Mouse (Mus musculus) brain, embryonic 14.5 days (tissue): ENCODE results near the gene Cbx7. TPM values are rescaled to one million over a fixed set of nuclear protein-coding genes. Genes with fewer than 3 reads are reported as not detected.

Experiments used
- DNase-seq: peaks from one replicate; pipeline ENCODE4 v3.0.0-alpha.2; 2011; ENCODE audit warnings: low read depth
- CTCF ChIP-seq: fragments of 200-500 bp; IDR thresholded peaks from 2 replicates; pipeline ENCODE4 v1.5.1; 2012; ENCODE audit warnings: inconsistent platforms, mild to moderate bottlenecking, moderate library complexity, borderline replicate concordance; ENCODE audit not compliant: insufficient read depth, insufficient read length; ENCODE audit errors: extremely low read depth
- POLR2A ChIP-seq: fragments of 200-500 bp; IDR thresholded peaks from 2 replicates; pipeline ENCODE4 v1.6.1; 2012; ENCODE audit warnings: mild to moderate bottlenecking, inconsistent platforms, borderline replicate concordance; ENCODE audit not compliant: poor library complexity, insufficient read depth, insufficient read length, severe bottlenecking; ENCODE audit errors: extremely low read depth
- polyA plus RNA-seq: library from polyadenylated mRNA; depleted of rRNA; stranded (reverse); fragments of >200 nt; gene quantifications from 2 replicates; pipeline ENCODE4 v1.2.3, GENCODE M21; 2012

The Cbx7 gene
- polyA plus RNA-seq, 1 experiment, result 10.9 TPM

DNA sequence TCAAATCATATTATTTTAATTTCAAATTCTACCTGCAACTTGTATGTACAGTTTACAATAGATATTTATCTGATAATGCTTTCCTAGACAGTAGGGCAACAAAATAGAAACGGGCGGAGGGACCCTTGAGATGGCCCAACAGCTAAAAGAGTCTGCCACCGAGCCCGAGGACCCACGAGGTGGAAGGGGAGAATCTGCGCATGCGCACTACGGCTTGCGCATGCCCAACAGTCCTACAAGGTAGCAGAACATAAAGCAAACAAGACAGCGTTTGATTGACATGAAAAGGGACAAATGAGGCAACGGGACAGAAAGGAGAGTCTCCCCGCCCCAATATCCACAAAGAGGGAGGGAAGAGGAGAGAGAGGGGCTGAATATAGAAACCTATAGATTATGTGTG lies 31.9 kb downstream of the Cbx7 start:
- TF ChIP-seq CTCF (no peak), POLR2A (no peak)

DNA sequence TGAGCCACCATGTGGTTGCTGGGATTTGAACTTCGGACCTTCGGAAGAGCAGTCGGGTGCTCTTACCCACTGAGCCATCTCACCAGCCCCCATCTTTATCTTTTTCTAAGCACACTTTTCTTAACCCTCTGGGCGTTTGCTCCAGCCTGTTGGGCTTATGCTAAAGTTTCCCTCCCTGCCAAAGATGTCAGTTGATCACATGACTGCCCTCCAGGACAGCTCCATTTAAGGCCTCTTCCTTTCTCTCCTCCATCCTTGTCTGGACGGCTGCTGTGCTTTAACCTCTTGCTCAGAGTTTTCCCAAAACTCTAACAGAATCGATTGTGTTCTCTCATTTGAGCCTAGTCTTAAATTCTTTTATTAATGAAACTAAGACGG lies 34.6 kb downstream of the Cbx7 start:
- DNase-seq, result no peak
- no peak for TF ChIP-seq POLR2A
- no peak for TF ChIP-seq CTCF

More for the DNA sequence above, 31.9 kb downstream of the Cbx7 start:
- DNase-seq, result no peak

DNA sequence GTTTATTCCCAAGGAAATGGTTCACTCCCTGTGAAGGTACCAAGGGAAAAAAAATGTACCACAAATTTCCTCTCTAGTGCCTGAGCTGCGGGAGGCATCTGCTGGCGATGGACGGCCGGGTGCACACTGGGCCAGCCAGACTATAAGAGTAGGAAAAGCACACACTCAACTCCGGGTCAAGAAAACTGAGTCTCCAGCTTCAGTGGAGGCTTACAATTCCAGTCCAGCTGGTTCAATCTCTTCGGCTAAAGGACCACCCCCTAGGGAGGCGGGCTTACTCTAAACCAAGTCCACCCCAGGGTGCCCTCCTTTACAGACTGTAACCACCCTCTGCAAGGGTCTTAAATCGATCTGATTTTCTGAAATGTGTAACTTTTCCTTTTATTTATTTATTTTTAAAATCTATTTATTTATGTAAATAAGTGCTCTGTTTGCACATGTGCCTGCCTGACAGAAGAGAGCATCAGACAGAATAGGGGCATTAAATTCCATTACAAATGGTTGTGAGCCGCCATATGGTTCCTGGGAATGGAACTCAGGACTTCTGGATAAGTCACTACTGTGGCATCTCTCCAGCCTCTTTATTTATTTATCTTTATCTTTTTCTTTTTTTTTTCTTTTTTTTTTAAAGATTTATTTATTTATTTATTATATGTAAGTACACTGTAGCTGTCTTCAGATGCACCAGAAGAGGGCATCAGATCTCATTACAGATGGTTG lies 35.1 kb downstream of the Cbx7 start:
- no peak for DNase-seq
- TF ChIP-seq POLR2A (no peak), CTCF (no peak)

DNA sequence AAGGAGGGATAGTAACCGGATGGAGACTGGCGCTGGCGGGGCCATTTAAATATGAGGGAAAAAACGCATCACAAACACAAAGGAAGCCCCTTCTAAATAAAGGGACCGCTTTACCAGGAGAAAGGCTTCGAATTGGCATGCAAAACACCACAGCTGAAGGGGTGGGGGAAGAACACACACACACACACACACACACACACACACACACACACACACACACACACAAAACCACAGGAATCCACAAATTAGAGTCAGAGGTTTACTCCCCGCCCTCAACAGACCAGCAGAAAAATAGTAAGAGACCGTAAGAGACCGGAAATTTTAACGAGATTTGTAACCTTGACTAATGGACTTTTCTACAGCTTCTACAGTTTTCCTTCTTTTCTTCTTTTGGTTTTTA lies 36.1 kb downstream of the Cbx7 start:
- TF ChIP-seq CTCF, result no peak
- no peak for TF ChIP-seq POLR2A
- DNase-seq, result peak; percentile 75

DNA sequence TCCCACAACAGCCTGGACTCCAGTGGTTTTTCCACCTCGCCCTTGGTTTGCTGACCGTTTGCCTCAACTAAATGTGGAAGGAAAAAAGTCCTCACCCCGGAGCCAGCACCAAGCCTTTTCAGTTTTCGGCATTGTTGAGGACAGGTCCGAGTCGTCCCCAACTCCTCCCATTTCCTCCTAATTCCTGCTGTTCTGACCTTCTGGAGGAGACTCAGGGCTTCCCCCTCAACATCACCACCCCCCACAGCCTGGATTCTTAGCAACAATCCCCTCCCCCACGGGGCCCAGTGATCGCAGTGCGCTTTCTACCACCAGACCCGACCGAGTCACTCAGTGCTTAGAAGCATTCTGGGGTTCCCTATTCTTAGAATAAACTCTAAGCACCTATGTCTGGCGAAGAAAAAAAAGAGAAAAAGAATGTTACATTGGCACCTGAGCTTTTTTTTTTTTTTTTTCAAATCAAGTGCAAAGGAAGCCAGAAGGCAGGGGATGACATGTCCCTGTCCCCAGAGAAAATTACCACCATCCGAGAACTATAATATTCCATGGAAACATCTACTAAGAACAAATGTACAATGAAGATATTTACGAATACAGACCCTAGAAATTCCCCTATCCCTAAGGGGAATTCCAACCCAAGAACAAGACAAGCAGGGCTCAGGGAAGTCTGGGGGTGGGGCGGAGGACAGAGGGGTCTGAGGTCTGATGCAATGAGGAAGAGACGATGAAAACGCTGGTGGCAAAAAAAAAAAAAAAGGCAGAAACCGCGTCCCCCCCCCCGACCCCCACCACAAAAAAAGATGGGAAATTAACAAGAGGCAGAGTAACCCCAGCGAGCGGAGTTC lies 37.0 kb downstream of the Cbx7 start:
- DNase-seq, result peak; percentile 19
- no peak for TF ChIP-seq CTCF
- no peak for TF ChIP-seq POLR2A

DNA sequence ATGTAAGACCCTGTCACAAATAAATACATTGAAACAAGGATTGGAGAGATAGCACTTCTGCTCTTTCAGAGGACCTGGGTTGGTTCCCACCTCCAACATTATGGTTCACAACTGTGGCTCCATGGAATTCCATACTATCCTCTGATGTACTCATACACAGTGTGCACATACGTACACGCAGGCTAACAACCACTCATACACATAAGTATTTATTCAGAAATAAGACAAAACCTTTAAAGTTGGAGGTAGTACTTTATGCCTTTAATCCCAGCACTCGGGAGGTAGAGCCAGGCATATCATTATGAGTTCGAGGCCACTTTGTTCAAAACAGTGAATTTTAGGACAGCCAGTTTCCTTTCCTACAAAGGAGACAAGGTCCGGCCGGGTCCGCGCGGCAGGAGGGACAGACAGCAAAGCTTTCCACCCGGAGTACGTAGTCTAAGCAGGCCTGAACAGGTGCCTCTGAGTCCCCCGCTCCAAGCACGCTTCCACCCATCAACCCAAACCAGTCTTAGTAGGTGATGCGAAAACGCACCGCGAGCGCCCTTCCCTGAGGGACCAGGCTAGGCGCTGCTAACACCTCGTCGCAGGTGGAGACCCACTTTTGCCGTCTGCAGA lies 37.8 kb downstream of the Cbx7 start:
- peak; percentile 4 for DNase-seq
- TF ChIP-seq POLR2A (no peak), CTCF (no peak)

DNA sequence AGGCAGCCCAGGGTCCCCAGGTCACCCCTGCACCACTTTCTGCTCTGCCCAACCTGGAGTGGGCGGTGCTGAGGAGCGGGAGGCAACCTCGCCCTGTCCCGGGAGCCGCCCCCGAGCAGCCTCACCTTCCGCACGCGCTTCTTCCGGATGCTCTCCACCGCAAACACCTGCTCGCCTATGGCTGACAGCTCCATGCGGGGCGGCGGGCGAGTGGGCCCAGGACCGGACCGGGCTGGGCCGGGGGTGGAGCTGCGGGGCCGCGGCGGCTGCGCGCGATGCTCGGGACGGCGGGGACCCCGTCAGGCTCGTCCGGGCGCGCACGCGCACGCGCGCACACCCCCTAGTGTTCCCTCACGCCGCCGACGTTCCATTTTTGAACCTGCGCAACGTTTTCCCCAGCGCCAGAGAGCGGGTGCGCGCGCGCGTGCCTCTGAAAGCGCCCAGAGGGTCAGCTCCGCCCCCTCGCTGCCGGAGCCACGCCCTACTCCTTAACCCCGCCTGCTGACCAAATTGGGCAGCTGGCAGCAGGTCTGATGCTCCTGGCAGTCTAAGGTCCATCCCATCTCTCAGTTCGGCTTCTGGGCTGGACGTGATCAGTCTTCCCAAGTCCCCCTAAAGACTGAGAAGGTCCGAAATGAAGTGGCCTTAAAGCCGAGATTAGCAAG lies 38.5 kb downstream of the Cbx7 start:
- peak; percentile 91 for DNase-seq
- 0 out of 2 replicates have a peak, but pooled peaks have one; percentile 22 for TF ChIP-seq POLR2A
- TF ChIP-seq CTCF, result 0 out of 2 replicates have a peak, but pooled peaks have one; percentile 4

DNA sequence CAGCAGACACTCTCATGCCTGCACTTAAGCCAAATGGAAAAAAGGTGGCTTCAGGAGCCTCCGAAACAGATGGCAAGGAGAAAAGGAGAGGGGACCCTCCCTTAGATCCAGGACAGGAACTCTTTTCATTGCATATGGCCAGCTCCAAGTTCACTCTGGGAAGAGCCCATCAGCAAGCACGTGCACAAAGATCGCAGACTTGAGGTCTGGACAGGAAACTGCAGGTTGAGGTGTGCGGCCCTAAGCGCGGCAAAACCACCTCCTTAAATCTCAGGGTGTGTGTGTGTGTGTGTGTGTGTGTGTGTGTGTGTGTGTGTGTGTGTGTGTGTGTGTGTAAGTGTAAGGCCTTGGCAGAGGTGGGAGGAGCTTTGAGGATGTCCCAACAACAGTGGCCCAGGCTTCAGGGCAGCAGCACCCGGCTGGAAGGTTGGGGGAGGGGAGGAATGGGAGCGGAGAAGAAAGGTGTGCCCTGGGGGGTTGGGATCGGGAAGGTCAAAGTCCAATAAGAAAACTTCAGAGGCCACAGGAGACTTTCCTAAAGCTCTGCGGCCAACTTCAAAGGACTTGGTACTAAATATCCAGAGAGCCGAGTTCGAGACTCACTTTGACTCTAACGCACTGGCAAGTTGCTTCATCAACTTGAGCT lies 39.3 kb downstream of the Cbx7 start:
- no peak for DNase-seq
- TF ChIP-seq CTCF (no peak), POLR2A (no peak)

DNA sequence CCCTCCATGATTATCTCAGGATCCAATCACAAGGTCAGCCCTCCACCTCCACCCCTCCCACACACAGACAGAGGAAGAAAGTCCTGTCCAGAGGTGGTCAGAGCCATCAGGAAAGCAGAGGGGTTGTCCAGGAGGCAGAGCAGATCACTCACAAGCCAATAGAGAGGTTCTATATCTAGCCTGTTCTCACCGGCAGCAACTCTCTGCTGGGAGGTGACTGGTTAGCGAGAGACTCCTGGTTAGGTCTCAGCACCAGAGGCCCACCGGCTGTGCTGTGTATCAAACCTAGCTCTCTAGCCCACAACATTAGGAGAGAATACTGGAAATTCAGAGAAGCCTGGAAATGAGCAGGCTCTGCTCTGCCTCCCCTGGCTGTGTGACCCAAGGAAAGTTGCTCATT lies 41.2 kb downstream of the Cbx7 start:
- TF ChIP-seq CTCF (no peak), POLR2A (no peak)
- DNase-seq, result no peak

DNA sequence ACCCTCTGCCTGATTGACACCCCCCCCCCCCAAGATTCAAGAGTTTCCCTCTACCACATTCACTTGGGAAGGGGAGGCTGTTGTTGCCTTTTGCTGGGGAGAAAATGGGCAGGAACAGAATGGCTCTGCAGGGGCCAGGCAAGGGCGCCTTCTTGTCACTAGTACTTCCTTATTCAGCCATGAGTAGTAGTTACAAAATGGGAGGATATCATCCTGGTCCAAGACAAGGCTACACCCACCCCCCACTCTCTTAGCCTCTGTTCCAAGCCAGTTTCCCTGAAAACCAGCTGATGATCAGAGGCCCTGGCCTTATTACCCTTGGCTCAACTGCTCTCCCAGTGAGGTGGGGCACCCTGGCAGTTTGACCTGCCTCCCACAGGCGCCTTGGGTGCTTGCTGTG lies 42.2 kb downstream of the Cbx7 start:
- DNase-seq, result no peak
- TF ChIP-seq POLR2A (no peak), CTCF (no peak)
